Mouse (Mus musculus) CD4-positive, CD25-positive, alpha-beta regulatory T cell, adult 2 months (primary cell): ENCODE data around the gene Rem1.

ENCODE experiments used
- DNase-seq: peaks from one replicate; pipeline ENCODE4 v3.0.0-alpha.2; 2012; ENCODE audit warnings: low read depth, low spot score

Gene Rem1

DNA sequence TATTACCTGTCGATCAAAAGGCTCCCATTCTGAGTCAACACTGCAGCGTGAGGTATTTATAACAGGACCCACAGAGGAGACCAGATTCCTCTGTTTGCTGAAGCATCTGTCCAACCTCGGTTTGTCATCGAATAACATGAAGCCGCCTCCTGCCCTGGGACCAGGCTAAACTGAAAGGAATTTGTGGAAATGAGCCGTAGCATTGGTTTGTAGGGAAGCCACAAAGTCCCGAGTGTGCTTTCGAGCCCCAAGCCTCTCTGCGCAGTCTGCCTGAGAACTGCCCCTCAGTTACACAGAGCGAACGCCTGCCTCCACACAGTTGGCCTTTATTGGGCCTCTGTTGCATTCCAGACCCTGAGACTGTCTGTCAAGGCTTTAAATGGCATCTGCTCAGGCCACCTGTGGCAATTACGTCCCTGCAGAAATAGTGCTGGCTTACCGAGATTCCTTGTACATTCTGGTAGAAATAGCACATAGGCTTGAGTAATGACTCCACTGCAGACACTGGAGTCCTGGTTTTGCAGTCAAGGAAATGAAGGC is 48.6 kb downstream of the Rem1 start:
- DNase-seq: no peak

DNA sequence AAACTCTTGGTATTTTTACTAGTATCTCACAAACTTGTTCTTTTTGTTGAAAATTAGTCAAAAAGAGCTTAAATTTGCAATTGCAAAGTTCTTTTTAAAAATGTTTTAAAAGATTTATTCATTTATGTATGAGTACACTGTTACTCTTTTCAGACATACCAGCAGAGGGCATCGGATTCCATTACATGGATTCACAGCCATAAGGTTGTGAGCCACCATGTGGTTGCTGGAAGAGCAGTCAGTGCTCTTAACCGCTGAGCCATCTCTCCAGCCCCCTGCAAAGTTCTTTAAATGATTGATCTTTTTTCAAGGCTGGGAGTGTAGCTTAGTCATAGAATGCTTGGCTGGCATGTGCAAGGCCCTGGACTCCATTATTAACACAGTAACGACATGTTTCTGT is 51.6 kb downstream of the Rem1 start:
- DNase-seq: peak; percentile 69

DNA sequence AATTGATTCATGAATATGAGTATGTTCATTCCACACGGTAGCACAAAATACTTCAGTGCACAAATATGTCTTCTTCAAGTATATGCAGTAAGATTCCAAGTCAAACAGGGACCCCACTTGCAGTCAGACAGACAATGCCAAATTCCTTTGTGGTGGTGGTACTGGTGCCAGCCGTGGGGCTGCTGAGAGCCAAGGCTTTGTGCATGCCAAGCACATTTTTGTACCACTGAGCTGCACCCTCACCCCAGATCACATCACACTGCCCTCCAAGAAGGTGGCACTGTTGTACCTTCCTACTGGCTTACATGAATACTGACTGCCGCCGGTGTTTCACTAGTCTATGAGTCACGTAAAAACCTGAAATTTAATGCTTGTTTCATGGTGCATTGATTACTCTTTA is 52.2 kb downstream of the Rem1 start:
- no peak for DNase-seq

DNA sequence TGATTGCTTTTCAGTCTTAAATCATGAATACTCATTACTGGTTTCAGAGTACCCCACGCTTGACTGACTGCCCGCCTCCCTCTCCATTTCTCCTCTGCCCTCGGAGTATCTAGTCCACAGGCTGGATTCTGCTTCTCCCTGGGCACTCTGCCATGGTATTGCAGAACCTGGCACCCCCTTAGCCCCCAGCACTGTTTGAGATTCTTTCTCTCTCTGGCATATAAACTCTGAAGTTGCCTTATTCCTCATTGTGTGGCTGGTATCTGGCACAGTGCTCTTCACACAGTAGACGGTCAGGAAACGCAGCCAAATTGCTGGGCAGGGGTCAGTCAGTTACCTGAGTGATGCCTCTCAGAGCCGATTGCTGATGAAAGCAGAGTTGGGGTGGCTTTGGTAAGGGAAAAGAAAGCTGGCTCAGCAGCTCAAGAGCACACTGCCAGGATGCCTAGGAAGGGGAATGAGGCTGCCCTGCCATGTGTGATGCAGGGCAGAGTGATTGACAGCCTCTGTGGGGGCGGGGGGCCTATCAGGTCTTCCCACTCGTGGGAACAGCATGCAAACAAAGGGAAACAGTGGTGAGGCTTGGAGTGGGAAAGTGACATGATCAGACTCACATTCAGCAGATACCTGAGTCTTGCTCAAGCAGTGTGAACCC is 53.1 kb downstream of the Rem1 start:
- no peak for DNase-seq

DNA sequence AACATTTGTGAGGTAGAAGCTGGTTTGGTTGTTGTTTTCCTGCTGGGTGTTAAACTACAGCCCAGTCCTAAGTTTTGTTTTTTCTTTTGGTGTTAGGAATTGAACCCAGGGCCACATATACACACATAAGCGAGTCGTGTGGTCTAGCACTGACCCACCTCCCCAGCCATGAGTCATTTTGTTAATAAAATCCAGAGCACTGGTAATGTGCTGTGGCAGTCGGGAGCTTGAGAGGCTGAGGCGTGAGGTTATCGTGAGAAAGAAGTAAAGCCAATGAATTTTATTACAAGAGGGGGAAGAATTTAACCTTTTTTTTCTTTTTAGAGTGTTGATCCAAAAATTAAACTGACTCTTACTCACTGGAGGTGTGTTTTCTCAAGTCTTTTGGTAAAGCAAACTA is 56.3 kb downstream of the Rem1 start:
- no peak for DNase-seq
